Mouse (Mus musculus): ENCODE data around the gene Pde4b. TPM values are rescaled to one million over a fixed set of nuclear protein-coding genes. Genes with fewer than 3 reads are reported as not detected.

Gene Pde4b
- polyA plus RNA-seq, 1 experiment from 2014 or later = 14.5 TPM

DNA sequence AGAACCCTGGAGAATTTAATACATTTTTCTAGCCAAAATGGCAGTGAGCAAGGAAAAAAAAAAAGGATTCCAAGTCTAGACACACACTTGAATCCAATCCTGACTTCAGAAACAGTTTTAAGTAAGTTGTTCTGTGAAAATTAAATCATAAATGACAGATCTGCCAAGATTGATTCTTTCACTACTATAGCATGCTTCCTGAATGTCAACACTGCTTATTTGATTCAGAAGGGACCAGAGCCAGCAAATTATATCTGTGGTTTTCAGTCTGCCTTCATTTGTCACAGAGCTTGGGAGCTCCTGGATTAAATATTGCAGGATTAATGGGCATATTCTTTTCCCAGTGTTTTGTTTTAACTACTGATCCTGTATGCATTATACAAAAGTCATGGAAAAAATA lies 223.3 kb downstream of the Pde4b start:
- no peak overlapping the region for H3K9ac ChIP-seq
- no peaks in the 10 kb centered on the region for H3K4me1 ChIP-seq
- H3K4me2 ChIP-seq = no peak overlapping the region
- H3K27me3 ChIP-seq = no peaks in the 10 kb centered on the region
- H3K36me3 ChIP-seq (ENCODE audit: poor library complexity, severe bottlenecking) = no peaks in the 10 kb centered on the region
- ATAC-seq = no peak
- no peaks in the 10 kb centered on the region for H3K9me3 ChIP-seq (replicated peaks)
- no peak overlapping the region for H3K4me3 ChIP-seq
- H3K27ac ChIP-seq = no peak overlapping the region

DNA sequence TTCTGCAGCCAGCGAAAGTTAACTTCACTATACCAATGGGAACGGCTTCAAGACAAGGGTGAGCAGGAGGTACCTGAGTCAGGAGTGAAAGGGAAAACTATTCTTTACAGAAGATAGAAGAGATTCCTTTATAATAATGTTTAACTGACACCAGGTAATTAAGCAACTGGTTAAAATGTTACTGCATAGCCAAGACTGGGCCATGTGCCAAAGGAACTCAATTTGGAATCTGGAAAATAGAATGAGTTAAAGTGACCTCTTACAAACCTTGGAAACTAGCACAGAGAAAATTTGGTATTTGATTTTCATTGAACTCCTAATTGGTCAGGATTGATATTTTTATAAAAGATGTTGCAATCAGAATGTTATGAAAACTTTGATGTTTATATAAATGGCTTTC lies 228.7 kb downstream of the Pde4b start:
- no peak for ATAC-seq
- Histone ChIP-seq H3K9ac (no peak overlapping the region), H3K4me1 (no peaks in the 10 kb centered on the region), H3K36me3 (ENCODE audit: poor library complexity, severe bottlenecking) (no peaks in the 10 kb centered on the region), H3K9me3 (replicated peaks) (no peaks in the 10 kb centered on the region), H3K27me3 (no peaks in the 10 kb centered on the region), H3K4me3 (no peak overlapping the region), H3K4me2 (no peak overlapping the region), H3K27ac (no peak overlapping the region)
- 75% methylated on average over 2 of the region's 2 CpGs for WGBS

- H3K27ac ChIP-seq = no peak overlapping the region
- H3K4me1 ChIP-seq = no peaks in the 10 kb centered on the region
- ATAC-seq = no peak
- no peaks in the 10 kb centered on the region for H3K9me3 ChIP-seq (replicated peaks)
- no peaks in the 10 kb centered on the region for H3K36me3 ChIP-seq (ENCODE audit: poor library complexity, severe bottlenecking)
- no peak overlapping the region for H3K4me2 ChIP-seq
- WGBS = 72% methylated on average over 5 of the region's 5 CpGs
- H3K27me3 ChIP-seq = no peaks in the 10 kb centered on the region
- H3K4me3 ChIP-seq = no peak overlapping the region
- no peak overlapping the region for H3K9ac ChIP-seq
Observed at GRCm38 (mm10) chr4:102316699-102317285, 229.4 kb downstream of the Pde4b start.

GRCm38 (mm10) chr4:102318596-102318995 lies 231.3 kb downstream of the Pde4b start:
- 89% methylated on average over 6 of the region's 6 CpGs for WGBS
- H3K9ac ChIP-seq = no peak overlapping the region
- no peak overlapping the region for H3K27ac ChIP-seq
- no peak for ATAC-seq
- no peaks in the 10 kb centered on the region for H3K36me3 ChIP-seq (ENCODE audit: poor library complexity, severe bottlenecking)
- H3K27me3 ChIP-seq = no peaks in the 10 kb centered on the region
- H3K4me2 ChIP-seq = no peak overlapping the region
- H3K9me3 ChIP-seq (replicated peaks) = no peaks in the 10 kb centered on the region
- no peak overlapping the region for H3K4me3 ChIP-seq
- no peaks in the 10 kb centered on the region for H3K4me1 ChIP-seq

GRCm38 (mm10) chr4:102321340-102321739 lies 234.0 kb downstream of the Pde4b start:
- no peak overlapping the region for H3K27ac ChIP-seq
- H3K4me3 ChIP-seq = no peak overlapping the region
- WGBS = 75% methylated on average over 3 of the region's 3 CpGs
- no peaks in the 10 kb centered on the region for H3K9me3 ChIP-seq (replicated peaks)
- H3K36me3 ChIP-seq (ENCODE audit: poor library complexity, severe bottlenecking) = no peaks in the 10 kb centered on the region
- no peaks in the 10 kb centered on the region for H3K4me1 ChIP-seq
- H3K4me2 ChIP-seq = no peak overlapping the region
- no peak overlapping the region for H3K9ac ChIP-seq
- no peak for ATAC-seq
- no peaks in the 10 kb centered on the region for H3K27me3 ChIP-seq

GRCm38 (mm10) chr4:102332386-102332785 lies 245.0 kb downstream of the Pde4b start:
- no peaks in the 10 kb centered on the region for H3K27me3 ChIP-seq
- H3K4me3 ChIP-seq = no peak overlapping the region
- no peaks in the 10 kb centered on the region for H3K36me3 ChIP-seq (ENCODE audit: poor library complexity, severe bottlenecking)
- WGBS = 95% methylated on average over 2 of the region's 2 CpGs
- H3K9ac ChIP-seq = no peak overlapping the region
- no peak overlapping the region for H3K4me2 ChIP-seq
- no peaks in the 10 kb centered on the region for H3K9me3 ChIP-seq (replicated peaks)
- ATAC-seq = no peak
- no peaks in the 10 kb centered on the region for H3K4me1 ChIP-seq
- H3K27ac ChIP-seq = no peak overlapping the region

DNA sequence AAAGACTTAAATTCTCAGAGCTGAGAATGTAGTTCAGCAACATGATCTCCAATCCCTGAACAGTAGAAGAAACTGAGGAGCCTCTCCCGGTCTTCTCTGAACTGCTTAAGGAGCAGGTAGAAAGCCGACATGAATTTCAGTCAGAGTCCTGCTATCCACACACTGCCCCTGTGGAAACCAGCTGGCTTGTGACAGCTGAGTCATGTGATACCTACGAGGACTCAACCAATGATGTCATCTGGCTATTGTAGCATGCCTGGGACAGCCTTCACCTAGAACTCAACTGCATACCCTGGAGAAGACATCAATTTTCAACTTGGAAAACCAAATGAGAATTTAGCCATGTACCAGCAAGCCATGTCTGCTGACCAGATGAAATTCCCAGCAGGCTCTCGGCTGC lies 245.5 kb downstream of the Pde4b start:
- Histone ChIP-seq H3K27me3 (no peaks in the 10 kb centered on the region), H3K4me2 (no peak overlapping the region), H3K9ac (no peak overlapping the region), H3K4me1 (no peaks in the 10 kb centered on the region), H3K36me3 (ENCODE audit: poor library complexity, severe bottlenecking) (no peaks in the 10 kb centered on the region), H3K4me3 (no peak overlapping the region), H3K9me3 (replicated peaks) (no peaks in the 10 kb centered on the region), H3K27ac (no peak overlapping the region)
- ATAC-seq = no peak
- WGBS = 90% methylated on average over 4 of the region's 4 CpGs

DNA sequence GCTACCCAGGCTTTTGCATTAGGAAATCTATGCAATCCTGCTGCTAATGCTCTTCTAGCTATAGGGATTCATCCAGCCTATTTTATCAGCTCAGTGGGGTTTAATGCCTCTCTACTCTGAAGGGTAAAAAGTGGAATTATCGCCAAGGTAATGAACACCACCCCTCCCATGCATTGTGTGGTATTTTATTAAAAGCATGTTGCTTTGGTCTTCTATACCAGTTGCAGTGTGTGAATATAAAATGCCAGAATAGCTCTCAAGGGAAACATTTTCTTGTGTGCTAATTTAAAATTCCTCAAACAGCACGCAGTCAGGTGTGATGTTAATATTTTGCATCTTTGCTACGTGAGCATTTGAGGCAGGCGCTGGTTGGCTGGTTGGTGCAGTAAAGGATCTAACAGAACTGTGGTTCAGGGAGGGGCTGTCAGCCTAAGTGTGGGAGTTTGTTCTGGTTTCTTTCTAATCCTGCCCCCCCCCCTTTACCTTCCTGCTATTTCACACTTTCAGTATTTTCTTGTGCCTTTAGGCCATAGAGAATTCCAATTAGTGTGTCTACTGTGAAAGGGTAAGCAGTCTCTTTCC lies 259.7 kb downstream of the Pde4b start:
- H3K9ac ChIP-seq = no peak overlapping the region
- no peaks in the 10 kb centered on the region for H3K9me3 ChIP-seq (replicated peaks)
- ATAC-seq = peak; percentile 51; the same call in 1 of the 2 replicates
- H3K36me3 ChIP-seq (ENCODE audit: poor library complexity, severe bottlenecking) = no peaks in the 10 kb centered on the region
- H3K4me1 ChIP-seq = peaks cover 18% of the 10 kb centered on the region
- 16% methylated on average over 4 of the region's 4 CpGs for WGBS
- H3K4me3 ChIP-seq = no peak overlapping the region
- H3K27ac ChIP-seq = no peak overlapping the region
- no peaks in the 10 kb centered on the region for H3K27me3 ChIP-seq
- H3K4me2 ChIP-seq = no peak overlapping the region

DNA sequence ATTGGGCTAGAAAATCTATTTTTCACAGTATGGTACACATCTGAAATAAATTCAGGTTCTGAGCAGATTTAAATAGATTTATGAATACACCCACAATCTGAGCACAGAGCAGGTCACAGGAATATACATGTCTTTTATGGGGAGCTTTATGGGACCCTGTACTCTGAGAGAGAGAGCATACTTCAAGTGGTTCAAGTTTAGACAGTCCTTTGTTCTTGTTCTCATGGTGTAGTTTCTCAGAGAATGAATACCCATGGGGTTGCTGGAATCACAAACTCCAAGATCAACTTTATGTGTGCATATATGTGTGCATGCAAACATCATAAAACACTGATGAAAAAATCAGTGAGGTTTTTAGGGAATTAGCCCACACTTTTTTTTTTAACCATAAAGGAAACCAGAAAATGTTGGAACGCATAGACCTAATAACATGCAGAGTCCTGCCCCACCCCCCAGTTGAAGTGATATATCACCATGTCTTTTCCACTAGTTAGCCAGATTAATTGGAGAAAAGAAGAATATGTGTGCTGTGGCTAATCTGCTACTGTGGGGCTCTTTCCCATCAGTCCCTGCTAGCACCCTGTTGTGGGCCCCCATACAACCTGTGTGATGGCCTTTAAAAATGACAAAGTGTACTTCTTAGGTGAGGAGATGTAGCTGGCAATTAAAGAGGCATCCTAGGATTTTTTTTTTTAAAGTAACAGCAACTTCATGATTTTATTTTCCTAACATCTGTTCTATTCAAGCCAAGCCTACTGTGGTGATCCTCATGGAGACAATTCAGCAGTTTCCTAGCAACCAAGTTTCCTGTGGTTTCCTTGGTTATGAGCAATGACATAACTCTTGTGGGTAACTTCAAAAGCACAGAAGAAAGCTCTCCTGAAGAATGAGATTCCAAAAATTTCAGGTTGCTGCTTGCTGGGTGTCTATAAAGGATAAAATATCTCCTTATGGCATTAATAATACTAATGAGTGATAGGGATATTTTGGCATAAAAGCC lies 264.4 kb downstream of the Pde4b start:
- H3K4me2 ChIP-seq = no peak overlapping the region
- no peaks in the 10 kb centered on the region for H3K27me3 ChIP-seq
- ATAC-seq = no peak
- no peaks in the 10 kb centered on the region for H3K36me3 ChIP-seq (ENCODE audit: poor library complexity, severe bottlenecking)
- no peak overlapping the region for H3K9ac ChIP-seq
- no peak overlapping the region for H3K27ac ChIP-seq
- no peaks in the 10 kb centered on the region for H3K9me3 ChIP-seq (replicated peaks)
- H3K4me3 ChIP-seq = no peak overlapping the region
- peaks cover 18% of the 10 kb centered on the region for H3K4me1 ChIP-seq
- 34% methylated on average over 1 of the region's 1 CpGs for WGBS

DNA sequence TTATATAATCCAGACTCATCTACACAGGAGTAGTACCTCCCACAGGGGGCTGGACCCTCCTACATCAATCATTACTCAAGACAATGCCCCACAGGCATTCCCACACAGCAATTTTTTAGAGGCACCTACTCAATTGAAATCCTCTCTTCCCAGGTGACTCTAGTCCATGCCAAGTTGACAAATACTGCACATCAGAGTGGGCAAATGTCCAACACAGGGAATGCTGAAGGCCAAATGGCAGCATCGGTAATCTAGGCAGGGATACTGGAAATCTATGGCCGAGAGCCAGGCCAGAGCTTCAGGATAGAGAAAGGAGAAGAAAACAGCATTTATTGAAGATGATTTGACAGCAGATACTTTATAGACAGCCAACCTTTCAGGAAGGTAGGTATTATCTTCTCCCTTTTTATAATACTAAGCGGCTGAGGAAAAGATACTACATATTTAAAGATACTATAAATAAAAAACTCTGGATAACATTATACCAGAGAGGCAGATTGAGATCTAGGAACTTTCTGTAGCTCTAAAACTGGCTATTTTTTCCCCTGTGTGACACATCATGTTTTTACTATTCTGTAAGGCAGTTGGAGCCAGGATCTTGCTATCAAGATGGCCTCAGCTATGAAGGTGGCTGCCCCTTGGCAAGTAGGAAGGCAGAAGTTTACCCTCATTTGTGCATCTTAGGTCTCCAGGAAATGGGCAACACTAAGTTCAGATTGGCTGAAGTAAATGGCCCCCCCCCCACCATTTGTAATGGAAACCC lies 266.5 kb downstream of the Pde4b start:
- Histone ChIP-seq H3K27ac (no peak overlapping the region), H3K4me3 (no peak overlapping the region), H3K9ac (no peak overlapping the region), H3K27me3 (no peaks in the 10 kb centered on the region), H3K4me1 (peaks cover 10% of the 10 kb centered on the region; the same call in 1 of the 2 replicates), H3K4me2 (no peak overlapping the region), H3K36me3 (ENCODE audit: poor library complexity, severe bottlenecking) (no peaks in the 10 kb centered on the region), H3K9me3 (replicated peaks) (no peaks in the 10 kb centered on the region)
- ATAC-seq = no peak
- 82% methylated on average over 3 of the region's 3 CpGs for WGBS

DNA sequence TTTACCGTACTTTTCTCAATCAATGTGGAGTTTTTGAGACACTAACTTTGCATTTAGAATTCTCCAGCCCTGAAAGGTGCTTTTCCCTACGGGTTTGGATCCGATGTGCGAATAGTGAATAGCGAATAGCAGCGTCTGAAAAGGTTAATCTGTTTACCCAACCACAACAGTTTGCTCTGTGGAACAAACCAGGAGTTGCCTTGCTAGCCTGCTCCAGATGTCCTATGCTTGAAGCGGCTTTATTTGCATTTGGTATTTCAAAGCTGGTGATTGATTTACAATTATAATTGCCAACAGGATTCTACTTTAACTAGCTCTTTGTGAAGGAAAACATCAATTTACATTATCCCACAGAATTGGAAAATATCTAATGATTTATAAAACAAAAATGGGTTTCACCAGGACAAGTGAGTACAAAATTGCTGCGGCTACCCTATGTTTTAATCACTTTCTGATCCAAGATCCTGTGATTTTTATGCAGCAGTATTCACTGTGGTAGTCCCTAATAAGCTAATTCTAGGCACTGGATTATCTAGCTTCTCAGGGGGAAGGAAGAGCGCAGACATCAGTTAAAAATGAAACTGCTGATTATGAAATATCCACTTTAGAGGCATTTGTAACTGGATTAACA lies 280.9 kb downstream of the Pde4b start:
- H3K9me3 ChIP-seq (replicated peaks) = no peaks in the 10 kb centered on the region
- 31% methylated on average over 9 of the region's 9 CpGs for WGBS
- no peak overlapping the region for H3K9ac ChIP-seq
- no peak overlapping the region for H3K27ac ChIP-seq
- no peaks in the 10 kb centered on the region for H3K27me3 ChIP-seq
- ATAC-seq = peak; percentile 57; the same call in 1 of the 2 replicates
- H3K4me2 ChIP-seq = peak overlapping the region; percentile 16; the same call in 1 of the 2 replicates
- H3K4me3 ChIP-seq = no peak overlapping the region
- H3K36me3 ChIP-seq (ENCODE audit: poor library complexity, severe bottlenecking) = no peaks in the 10 kb centered on the region
- peaks cover 9% of the 10 kb centered on the region; the same call in 1 of the 2 replicates for H3K4me1 ChIP-seq

Measured in forebrain, embryonic 13.5 days (tissue).